Mouse (Mus musculus) liver, embryonic 11.5 days (tissue): ENCODE results near the gene P3h3. TPM values are rescaled to one million over a fixed set of nuclear protein-coding genes. Genes with fewer than 3 reads are reported as not detected.
"Not testable (repeated sequence)": the region's sequence is repeated elsewhere in the genome, so short reads cannot be mapped to it uniquely, and the experiment has no call there.

Experiments used
- ATAC-seq: fragments of 200-750 bp; cut with Nextera tagmentation; replicated peaks from 2 replicates; pipeline ENCODE4 v1.8.0; 2017; ENCODE audit warnings: moderate number of reproducible peaks, mild to moderate bottlenecking, moderate TSS enrichment, moderate library complexity; ENCODE audit not compliant: low FRiP score
- DNase-seq: peaks from one replicate; pipeline ENCODE4 v3.0.0-alpha.2; 2017; ENCODE audit warnings: low spot score
- H3K27ac ChIP-seq: fragments of 300-500 bp; sonication (generic); 2 replicates; pipeline ENCODE4 v1.5.1; 2014; ENCODE audit warnings: mild to moderate bottlenecking, low read depth, low read length, control low read depth
- H3K27me3 ChIP-seq: fragments of 300-500 bp; sonication (generic); replicated peaks from 2 replicates; pipeline ENCODE4 v1.6.1; 2014; ENCODE audit warnings: low read length, mixed read lengths; ENCODE audit not compliant: control insufficient read depth, insufficient read depth
- H3K36me3 ChIP-seq: fragments of 300-500 bp; sonication (generic); 2 replicates; pipeline ENCODE4 v1.6.1; 2014; ENCODE audit warnings: mild to moderate bottlenecking, low read length, moderate library complexity, mixed read lengths; ENCODE audit not compliant: control insufficient read depth, insufficient read depth
- H3K4me1 ChIP-seq: fragments of 300-500 bp; sonication (generic); replicated peaks from 2 replicates; pipeline ENCODE4 v1.6.1; 2014; ENCODE audit warnings: low read length, mixed read lengths; ENCODE audit not compliant: control insufficient read depth, insufficient read depth
- H3K4me2 ChIP-seq: fragments of 300-500 bp; sonication (generic); 2 replicates; pipeline ENCODE4 v1.6.1; 2014; ENCODE audit warnings: mild to moderate bottlenecking, control low read depth, moderate library complexity
- H3K4me3 ChIP-seq: fragments of 300-500 bp; sonication (generic); 2 replicates; pipeline ENCODE4 v1.5.1; 2014; ENCODE audit warnings: low read depth, low read length, control low read depth
- H3K9ac ChIP-seq: fragments of 300-500 bp; sonication (generic); 2 replicates; pipeline ENCODE4 v1.6.1; 2014; ENCODE audit warnings: low read depth, low read length, control low read depth
- H3K9me3 ChIP-seq: fragments of 300-500 bp; sonication (generic); 2 replicates; pipeline ENCODE4 v1.6.1; 2016; ENCODE audit warnings: low read length, inconsistent platforms, mixed read lengths; ENCODE audit not compliant: control insufficient read depth
- WGBS: fragments of 180-500 bp; shearing (Covaris S2); extraction: QIAGEN DNeasy Blood & Tissue Kit; methylation state at CpG from one replicate; pipeline ENCODE4 v1.1.7; 2014; 5-methylcytosine and 5-hydroxymethylcytosine counted together
- polyA plus RNA-seq: library from polyadenylated mRNA; unstranded; fragments of >200 nt; fragmentation: Nextera tagmentation; extraction: Ambion mirVana; gene quantifications from 2 replicates; pipeline ENCODE4 v1.2.1, GENCODE M21; 2014

P3h3 gene
- polyA plus RNA-seq, 1 experiment from 2014 or later: 11.3 TPM

DNA sequence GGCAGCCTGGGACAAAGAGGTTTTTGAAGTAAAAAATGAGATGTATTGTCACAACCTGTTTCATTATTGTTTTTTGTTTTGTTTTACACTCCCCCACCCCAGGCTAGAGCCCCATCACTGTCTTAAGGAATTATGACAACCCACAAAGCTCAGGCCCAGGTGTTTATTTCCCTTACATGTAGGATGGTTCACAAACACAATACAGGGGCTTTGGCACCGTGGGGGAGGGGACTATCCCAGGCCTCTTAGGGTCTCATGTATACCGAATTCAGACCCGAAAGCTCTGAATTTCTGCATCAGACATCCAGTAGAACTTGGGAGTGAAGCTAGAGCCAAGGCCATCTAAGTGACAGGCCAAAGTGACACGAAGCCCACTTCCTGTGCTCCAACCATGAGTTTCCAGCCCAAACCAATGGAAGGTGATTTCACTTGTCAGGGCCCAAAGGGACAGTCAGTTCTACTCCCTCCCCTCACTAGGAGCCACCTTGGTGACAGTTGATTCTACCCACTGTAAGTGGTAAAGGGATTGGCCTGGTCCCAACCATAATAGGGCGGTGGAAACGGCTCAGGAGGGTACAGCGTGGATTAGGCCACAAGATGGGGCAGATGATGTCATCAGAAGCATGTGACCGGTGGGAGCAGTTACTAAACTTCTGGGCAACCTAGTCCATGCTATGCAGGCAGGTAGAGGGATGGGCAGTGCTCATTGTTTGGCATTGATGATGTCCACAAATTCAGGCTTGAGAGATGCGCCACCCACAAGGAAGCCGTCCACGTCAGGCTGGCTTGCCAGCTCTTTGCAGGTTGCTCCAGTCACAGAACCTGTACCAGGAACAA, 46.8 kb downstream of the P3h3 start:
- DNase-seq, H3K27me3 ChIP-seq, ATAC-seq, H3K9me3 ChIP-seq: not testable (repeated sequence)
- Histone ChIP-seq H3K4me2 (peak overlapping the region; percentile 96), H3K4me3 (peak overlapping the region; percentile 68; the same call in 1 of the 2 replicates), H3K36me3 (peaks cover 22% of the 10 kb centered on the region), H3K4me1 (peaks cover 53% of the 10 kb centered on the region), H3K27ac (peak overlapping the region; percentile 96; the same call in 1 of the 2 replicates), H3K9ac (peak overlapping the region; percentile 81; the same call in 1 of the 2 replicates)
- 80% methylated on average over 11 of the region's 11 CpGs for WGBS

DNA sequence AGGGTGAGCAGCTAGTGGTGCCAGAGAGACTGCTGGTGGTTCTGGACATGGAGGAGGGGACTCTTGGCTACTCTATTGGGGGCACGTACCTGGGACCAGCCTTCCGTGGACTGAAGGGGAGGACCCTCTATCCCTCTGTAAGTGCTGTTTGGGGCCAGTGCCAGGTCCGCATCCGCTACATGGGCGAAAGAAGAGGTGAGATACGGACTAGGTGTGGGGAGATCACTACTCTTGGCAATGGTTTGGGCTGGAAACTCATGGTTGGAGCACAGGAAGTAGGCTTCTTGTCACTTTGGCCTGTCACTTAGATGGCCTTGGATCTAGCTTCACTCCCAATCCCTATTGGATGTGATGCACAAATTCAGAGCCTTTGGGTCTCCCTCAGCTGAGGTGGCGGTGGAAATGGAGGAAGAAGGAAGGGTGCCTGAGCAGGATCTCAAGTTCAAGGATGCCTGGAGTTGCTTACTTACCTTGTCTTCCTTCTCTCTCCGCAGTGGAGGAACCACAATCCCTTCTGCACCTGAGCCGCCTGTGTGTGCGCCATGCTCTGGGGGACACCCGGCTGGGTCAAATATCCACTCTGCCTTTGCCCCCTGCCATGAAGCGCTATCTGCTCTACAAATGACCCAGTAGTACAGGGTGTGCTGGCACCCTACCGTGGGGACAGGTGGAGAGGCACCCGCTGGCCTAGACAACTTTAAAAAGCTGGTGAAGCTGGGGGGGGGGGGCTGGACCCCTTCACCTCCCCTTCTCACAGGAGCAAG, 47.6 kb downstream of the P3h3 start:
- Histone ChIP-seq H3K27me3 (no peaks in the 10 kb centered on the region), H3K4me1 (peaks cover 55% of the 10 kb centered on the region), H3K4me3 (peak overlapping the region; percentile 68), H3K36me3 (peaks cover 22% of the 10 kb centered on the region), H3K27ac (peak overlapping the region; percentile 96), H3K9ac (peak overlapping the region; percentile 81), H3K9me3 (no peaks in the 10 kb centered on the region), H3K4me2 (peak overlapping the region; percentile 96)
- DNase-seq (no peak), ATAC-seq (peak; percentile 1; the same call in 1 of the 2 replicates)
- WGBS: 56% methylated on average over 14 of the region's 14 CpGs

GRCm38 (mm10) chr6:124809052-124809774, 48.3 kb downstream of the P3h3 start:
- peak; percentile 40 for ATAC-seq
- H3K9ac ChIP-seq: peak overlapping the region; percentile 81
- H3K27ac ChIP-seq: peak overlapping the region; percentile 96
- peak overlapping the region; percentile 96 for H3K4me2 ChIP-seq
- peaks cover 22% of the 10 kb centered on the region for H3K36me3 ChIP-seq
- peak overlapping the region; percentile 68 for H3K4me3 ChIP-seq
- DNase-seq: peak; percentile 87
- WGBS: under 1% methylated on average over 35 of the region's 35 CpGs
- H3K4me1 ChIP-seq: peaks cover 48% of the 10 kb centered on the region
- no peaks in the 10 kb centered on the region for H3K9me3 ChIP-seq
- no peaks in the 10 kb centered on the region for H3K27me3 ChIP-seq

DNA sequence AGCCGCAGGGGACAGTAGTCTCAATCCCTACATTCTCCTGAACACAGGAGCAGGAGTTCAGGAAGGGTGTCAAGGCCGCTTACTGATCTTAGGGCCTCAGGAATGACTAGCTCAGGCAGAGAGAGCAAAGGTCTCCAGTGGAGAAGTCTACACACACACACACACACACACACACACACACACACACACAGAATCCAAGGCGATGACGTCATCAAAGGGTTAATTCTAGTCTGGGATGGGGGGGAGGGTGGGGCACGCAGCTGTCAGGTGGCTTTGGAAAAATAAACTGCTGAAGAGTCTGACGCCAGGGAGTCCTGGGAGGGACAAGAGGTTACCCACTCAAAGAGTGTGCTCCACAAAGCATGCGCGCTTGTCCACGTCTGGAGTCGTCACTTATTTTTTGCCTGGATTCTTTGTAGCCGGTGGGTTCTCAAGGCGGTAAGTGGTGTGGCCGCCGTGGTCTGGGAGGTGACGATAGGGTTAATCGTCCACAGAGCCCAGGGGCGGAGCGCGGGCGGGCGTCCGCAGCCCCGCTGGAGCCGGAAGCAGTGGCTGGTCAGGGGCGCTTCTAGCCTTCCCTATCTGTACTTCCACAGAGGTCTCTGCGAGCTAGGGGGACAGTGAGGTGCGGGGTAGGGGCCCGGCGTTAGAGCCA, 49.1 kb downstream of the P3h3 start, which contains the start of gene Spsb2:
Gene Spsb2, plus strand, starts transcription at position 304 of the 655 bp plus-strand sequence.
- Histone ChIP-seq H3K9me3 (no peaks in the 10 kb centered on the region), H3K4me2 (peak within 1 kb of the TSS; percentile 96), H3K36me3 (peaks cover 22% of the 10 kb centered on the region), H3K27ac (peak within 1 kb of the TSS; percentile 96), H3K27me3 (no peaks in the 10 kb centered on the region), H3K4me1 (peaks cover 47% of the 10 kb centered on the region), H3K9ac (peak within 1 kb of the TSS; percentile 81), H3K4me3 (peak within 1 kb of the TSS; percentile 68)
- 3% methylated on average over 29 of the region's 29 CpGs for WGBS
- peak; percentile 65 for ATAC-seq
- DNase-seq: peak; percentile 84

- H3K4me3 ChIP-seq: peak overlapping the region; percentile 68
- H3K27me3 ChIP-seq: no peaks in the 10 kb centered on the region
- WGBS: 66% methylated on average over 6 of the region's 6 CpGs
- peak overlapping the region; percentile 96 for H3K4me2 ChIP-seq
- ATAC-seq (no peak), DNase-seq (no peak)
- H3K27ac ChIP-seq: peak overlapping the region; percentile 96
- H3K4me1 ChIP-seq: peaks cover 47% of the 10 kb centered on the region
- peaks cover 22% of the 10 kb centered on the region for H3K36me3 ChIP-seq
- no peaks in the 10 kb centered on the region for H3K9me3 ChIP-seq
- H3K9ac ChIP-seq: peak overlapping the region; percentile 81
Observed at GRCm38 (mm10) chr6:124807986-124808357, 49.6 kb downstream of the P3h3 start.

DNA sequence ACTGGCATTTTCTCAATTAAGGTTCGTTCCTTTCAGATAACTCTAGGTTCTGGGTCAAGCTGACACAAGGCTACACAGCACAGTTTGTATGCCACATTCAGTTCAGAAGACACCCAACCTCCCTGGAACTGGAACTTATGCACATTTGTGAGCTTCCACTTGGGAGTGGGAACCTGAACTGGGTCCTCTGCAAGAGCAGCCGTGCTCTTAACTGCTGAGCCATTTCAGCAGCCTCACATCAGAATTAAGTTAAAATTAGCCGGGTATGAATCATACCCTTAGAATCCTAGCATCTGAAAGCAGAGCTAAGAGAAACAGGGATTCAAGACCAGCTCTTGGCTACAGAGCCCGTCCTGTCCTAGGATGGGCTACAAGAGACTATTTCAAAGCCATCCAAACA, 50.2 kb downstream of the P3h3 start:
- Histone ChIP-seq H3K27me3 (no peaks in the 10 kb centered on the region), H3K27ac (no peak overlapping the region), H3K36me3 (peaks cover 21% of the 10 kb centered on the region), H3K9ac (no peak overlapping the region), H3K4me2 (no peak overlapping the region; the same call in 1 of the 2 replicates), H3K4me1 (peaks cover 44% of the 10 kb centered on the region), H3K4me3 (no peak overlapping the region), H3K9me3 (no peaks in the 10 kb centered on the region)
- DNase-seq (no peak), ATAC-seq (no peak)
- WGBS: 85% methylated on average over 4 of the region's 4 CpGs

DNA sequence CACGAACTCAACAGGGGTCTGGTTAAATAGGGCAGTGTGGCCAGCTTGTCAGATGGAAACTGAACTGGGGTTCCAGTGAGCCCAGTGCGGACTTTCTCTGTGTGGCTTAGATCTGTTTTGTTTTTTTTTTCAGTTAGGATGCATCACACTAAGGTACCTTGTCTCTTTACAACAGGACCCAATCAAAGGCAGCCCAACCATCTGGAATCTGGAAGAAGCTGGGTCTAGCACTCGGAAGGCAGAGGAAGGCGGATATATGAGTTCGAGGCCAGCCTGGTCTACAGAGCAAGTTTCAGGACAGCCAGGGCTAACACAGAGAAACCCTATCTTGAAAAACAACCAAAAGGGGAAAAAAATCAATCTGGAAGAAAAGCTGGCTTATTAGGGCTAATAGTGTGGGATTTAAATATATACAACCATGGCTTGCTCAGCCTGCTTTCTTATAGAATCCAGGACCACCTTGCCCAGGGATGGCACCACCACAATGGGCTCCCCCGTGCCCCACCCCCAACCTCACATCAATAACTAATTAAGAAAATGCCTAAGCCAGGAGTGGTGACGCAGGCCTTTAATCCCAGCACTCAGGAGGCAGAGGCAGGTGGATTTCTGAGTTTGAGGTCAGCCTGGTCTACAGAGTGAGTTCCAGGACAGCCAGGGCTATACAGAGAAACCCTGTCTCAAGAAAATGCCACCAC, 51.0 kb downstream of the P3h3 start:
- Histone ChIP-seq H3K9ac (peak overlapping the region; percentile 54), H3K27me3 (no peaks in the 10 kb centered on the region), H3K9me3 (no peaks in the 10 kb centered on the region), H3K36me3 (peaks cover 13% of the 10 kb centered on the region), H3K4me2 (peak overlapping the region; percentile 79), H3K4me1 (peaks cover 36% of the 10 kb centered on the region), H3K27ac (peak overlapping the region; percentile 83), H3K4me3 (peak overlapping the region; percentile 47)
- WGBS: 75% methylated on average over 7 of the region's 7 CpGs
- DNase-seq (no peak), ATAC-seq (no peak)
